ENCODE assay signal across 9 mouse cellular contexts in genomic region chr1:168392500-168392853, GRCm38 (mm10). TPM values are rescaled to one million over a fixed set of nuclear protein-coding genes. Genes with fewer than 3 reads are reported as not detected.
DNase-seq lines count a peak whose midpoint lies in the region; ATAC-seq and TF ChIP-seq lines count a peak whose summit lies in the region.
"Had no signal": no experiment of that assay in that cellular context is flagged by ENCODE, and none has a peak within 500 bp of the region (broad histone marks: within the 10 kb centered on the region; RNA-seq: fewer than 3 reads in every experiment).

No protein-coding gene starts in this region.

- H3K9me3 ChIP-seq in heart, embryonic 14.5 days (ENCODE audit: control insufficient read depth, low read length) = no peaks in the 10 kb centered on the region
- H3K9me3 ChIP-seq in midbrain, embryonic 12.5 days = no peaks in the 10 kb centered on the region
- no peaks in the 10 kb centered on the region for H3K9me3 ChIP-seq in midbrain, embryonic 16.5 days (replicated peaks; ENCODE audit: control insufficient read depth, low read length, poor library complexity, severe bottlenecking)
- no peaks in the 10 kb centered on the region for H3K9me3 ChIP-seq in intestine, postnatal 0 days (ENCODE audit: control insufficient read depth)
- no peaks in the 10 kb centered on the region for H3K9me3 ChIP-seq in stomach, postnatal 0 days (ENCODE audit: control insufficient read depth, low read length)

- no peak for TF ChIP-seq CTCF in intestine, postnatal 0 days (IDR thresholded peaks at IDR 0.05; ENCODE audit: low read depth)
- TF ChIP-seq CTCF in stomach, postnatal 0 days (IDR thresholded peaks at IDR 0.05; ENCODE audit: low read depth) = no peak

- H3K9ac ChIP-seq in heart, embryonic 14.5 days (ENCODE audit: low read length) = peak overlapping the region; percentile 62; the same call in 1 of the 2 replicates
- H3K9ac ChIP-seq in midbrain, embryonic 12.5 days (replicated peaks) = no peak overlapping the region
- H3K9ac ChIP-seq in midbrain, embryonic 16.5 days (ENCODE audit: low read depth, low read length) = no peak overlapping the region
- no peak overlapping the region for H3K9ac ChIP-seq in intestine, postnatal 0 days (ENCODE audit: low read depth, low read length)
- peak overlapping the region; percentile 27 for H3K9ac ChIP-seq in stomach, postnatal 0 days (ENCODE audit: low read length)
- H3K9ac ChIP-seq: liver, embryonic 14.5 days had no signal

- no peaks in the 10 kb centered on the region for H3K27me3 ChIP-seq in heart, embryonic 14.5 days (ENCODE audit: control insufficient read depth, insufficient read depth, low read length)
- no peaks in the 10 kb centered on the region for H3K27me3 ChIP-seq in midbrain, embryonic 12.5 days
- H3K27me3 ChIP-seq in midbrain, embryonic 16.5 days (ENCODE audit: control insufficient read depth, insufficient read depth, low read depth, low read length) = no peaks in the 10 kb centered on the region
- no peaks in the 10 kb centered on the region for H3K27me3 ChIP-seq in intestine, postnatal 0 days (replicated peaks; ENCODE audit: control insufficient read depth, insufficient read depth, low read length)
- H3K27me3 ChIP-seq in stomach, postnatal 0 days (ENCODE audit: control insufficient read depth, insufficient read depth, low read length) = no peaks in the 10 kb centered on the region

- TF ChIP-seq EP300 in stomach, postnatal 0 days (optimal IDR thresholded peaks at IDR 0.05) = no peak

- H3K27ac ChIP-seq in heart, embryonic 14.5 days (replicated peaks in 1 of 2; ENCODE audit: control insufficient read depth in 1 of 2, insufficient read depth in 1 of 2, low read depth in 2 of 2, low read length in 2 of 2) = peak overlapping the region; percentile 85 to 88
- 0 out of 2 replicates have a peak overlapping the region, but pooled peaks have one; percentile 1 for H3K27ac ChIP-seq in midbrain, embryonic 12.5 days (replicated peaks)
- H3K27ac ChIP-seq in midbrain, embryonic 16.5 days (ENCODE audit: low read length) = no peak overlapping the region
- no peak overlapping the region for H3K27ac ChIP-seq in intestine, postnatal 0 days (ENCODE audit: low read depth, low read length)
- peak overlapping the region; percentile 74 for H3K27ac ChIP-seq in stomach, postnatal 0 days (replicated peaks)
- H3K27ac ChIP-seq: liver, embryonic 14.5 days had no signal

- 57% methylated on average over 5 of the region's 5 CpGs for WGBS in heart, embryonic 14.5 days
- WGBS in midbrain, embryonic 12.5 days = 43% methylated on average over 5 of the region's 5 CpGs
- 50% methylated on average over 5 of the region's 5 CpGs for WGBS in midbrain, embryonic 16.5 days
- 64% methylated on average over 5 of the region's 5 CpGs for WGBS in intestine, postnatal 0 days
- 46% methylated on average over 5 of the region's 5 CpGs for WGBS in stomach, postnatal 0 days

- peaks cover 30% of the 10 kb centered on the region for H3K36me3 ChIP-seq in heart, embryonic 14.5 days (ENCODE audit: control insufficient read depth, insufficient read depth, low read length)
- peaks cover 16% of the 10 kb centered on the region for H3K36me3 ChIP-seq in midbrain, embryonic 12.5 days
- H3K36me3 ChIP-seq in midbrain, embryonic 16.5 days (ENCODE audit: control insufficient read depth, insufficient read depth, low read length) = 0 out of 2 replicates have a peak, but pooled peaks cover 5% of the 10 kb centered on the region
- H3K36me3 ChIP-seq in intestine, postnatal 0 days (ENCODE audit: control insufficient read depth, insufficient read depth) = no peaks in the 10 kb centered on the region
- no peaks in the 10 kb centered on the region; the same call in 1 of the 2 replicates for H3K36me3 ChIP-seq in stomach, postnatal 0 days (ENCODE audit: control insufficient read depth, insufficient read depth, low read length)

- H3K4me1 ChIP-seq in heart, embryonic 14.5 days (ENCODE audit: control insufficient read depth in 2 of 2, insufficient read depth in 2 of 2, low read length in 2 of 2) = peaks cover 31 to 76% of the 10 kb centered on the region in 2 experiments
- peaks cover 52% of the 10 kb centered on the region for H3K4me1 ChIP-seq in midbrain, embryonic 12.5 days
- H3K4me1 ChIP-seq in midbrain, embryonic 16.5 days (ENCODE audit: control insufficient read depth, insufficient read depth, low read length) = peaks cover 39% of the 10 kb centered on the region
- H3K4me1 ChIP-seq in intestine, postnatal 0 days (replicated peaks; ENCODE audit: control insufficient read depth, insufficient read depth, low read length) = no peaks in the 10 kb centered on the region
- H3K4me1 ChIP-seq in stomach, postnatal 0 days (replicated peaks; ENCODE audit: control insufficient read depth, insufficient read depth) = peaks cover 11% of the 10 kb centered on the region; the same call in 1 of the 2 replicates

- H3K4me2 ChIP-seq in heart, embryonic 14.5 days (ENCODE audit: low read length) = peak overlapping the region; percentile 61
- H3K4me2 ChIP-seq in midbrain, embryonic 12.5 days (replicated peaks) = no peak overlapping the region
- no peak overlapping the region for H3K4me2 ChIP-seq in midbrain, embryonic 16.5 days (ENCODE audit: low read length)
- peak overlapping the region; percentile 35; the same call in 1 of the 2 replicates for H3K4me2 ChIP-seq in intestine, postnatal 0 days (replicated peaks; ENCODE audit: low read depth)
- H3K4me2 ChIP-seq in stomach, postnatal 0 days (replicated peaks; ENCODE audit: low read depth) = peak overlapping the region; percentile 51

- DNase-seq in heart, adult 8-10 months (ENCODE audit: low spot score) = no peak
- no peak for DNase-seq in stomach, postnatal 0 days (ENCODE audit: low spot score)
- no peak for DNase-seq in right cerebral cortex, postnatal 25 days

- H3K4me3 ChIP-seq in heart, embryonic 14.5 days (ENCODE audit: control insufficient read depth in 1 of 2, insufficient read depth in 1 of 2, low read depth in 1 of 2, low read length in 2 of 2) = peak overlapping the region in 1 of 2 experiments; percentile 23; a peak in 2 of 4 replicates
- no peak overlapping the region for H3K4me3 ChIP-seq in midbrain, embryonic 12.5 days
- H3K4me3 ChIP-seq in midbrain, embryonic 16.5 days (ENCODE audit: low read depth, low read length) = no peak overlapping the region
- no peak overlapping the region for H3K4me3 ChIP-seq in intestine, postnatal 0 days (ENCODE audit: low read depth, low read length)
- peak overlapping the region; percentile 18; the same call in 1 of the 2 replicates for H3K4me3 ChIP-seq in stomach, postnatal 0 days (ENCODE audit: low read depth, low read length)

- ATAC-seq in heart, embryonic 14.5 days (ENCODE audit: insufficient number of reproducible peaks, insufficient read depth, low FRiP score, low read depth) = no peak
- ATAC-seq in midbrain, embryonic 12.5 days (ENCODE audit: low FRiP score, low read depth) = no peak
- ATAC-seq in midbrain, embryonic 16.5 days = no peak
- no peak for ATAC-seq in intestine, postnatal 0 days
- no peak for ATAC-seq in stomach, postnatal 0 days (ENCODE audit: low FRiP score, low TSS enrichment)
- ATAC-seq in CD4-positive, CD25-positive, alpha-beta regulatory T cell, adult 4 months = no peak

RNA-seq across cellular contexts. Expression of gene Pbx1, which starts 39.6 kb away (rescaled TPM):
- 27.3 and 30.7 TPM in 2 replicates for polyA plus RNA-seq in heart, embryonic 14.5 days (2014; fragmentation: Nextera tagmentation; extraction: Ambion mirVana)
- 10 to 100 TPM; 48.1 to 60.7 (median 56.2) TPM for total RNA-seq in heart, adult 8-10 months (2022)
- polyA plus RNA-seq in midbrain, embryonic 12.5 days (2016; fragmentation: Nextera tagmentation; extraction: Ambion mirVana) = 73.7 TPM in 2 replicates
- 71.8 and 77.8 TPM in 2 replicates for polyA plus RNA-seq in midbrain, embryonic 16.5 days (2015; fragmentation: Nextera tagmentation; extraction: Ambion mirVana)
- 9.8 and 11.4 TPM in 2 replicates for polyA plus RNA-seq in intestine, postnatal 0 days (2015; fragmentation: Nextera tagmentation; extraction: Ambion mirVana)
- 23.1 and 23.2 TPM in 2 replicates for polyA plus RNA-seq in stomach, postnatal 0 days (2015; fragmentation: Nextera tagmentation; extraction: Ambion mirVana)
- polyA plus RNA-seq in CD4-positive, CD25-positive, alpha-beta regulatory T cell, adult 4 months (2017; shearing (Covaris generic)) = under 1 TPM; 0.11 to 0.27 TPM

Comparison
In these comparisons a context has a peak if more than half of its experiments do, and no peak if none do; other contexts are left out.
1. H3K27ac ChIP-seq: peak in heart, embryonic 14.5 days (2 of 2), midbrain, embryonic 12.5 days (single experiment) and stomach, postnatal 0 days (single experiment); none in midbrain, embryonic 16.5 days (single experiment) and intestine, postnatal 0 days (single experiment).
2. H3K4me2 ChIP-seq: peak in heart, embryonic 14.5 days (single experiment), intestine, postnatal 0 days (single experiment) and stomach, postnatal 0 days (single experiment); none in midbrain, embryonic 12.5 days (single experiment) and midbrain, embryonic 16.5 days (single experiment).
3. H3K9ac ChIP-seq: peak in heart, embryonic 14.5 days (single experiment) and stomach, postnatal 0 days (single experiment); none in midbrain, embryonic 12.5 days (single experiment), midbrain, embryonic 16.5 days (single experiment) and intestine, postnatal 0 days (single experiment).